Mouse (Mus musculus) cerebellum, adult 11 months (tissue): ENCODE data around the gene Odaph.
"Not testable (repeated sequence)": the region's sequence is repeated elsewhere in the genome, so short reads cannot be mapped to it uniquely, and the experiment has no call there.

ENCODE experiments used
- DNase-seq: peaks from one replicate; pipeline ENCODE4 v3.0.0; 2022

Odaph gene

GRCm38 (mm10) chr5:91987236-91987635, at the start of gene Odaph:
TSS of gene Odaph (plus strand) at chr5:91987475.
- no peak for DNase-seq

- not testable (repeated sequence) for DNase-seq
These were observed 41.7 kb upstream of the Odaph start for GRCm38 (mm10) chr5:91945609-91946008.

GRCm38 (mm10) chr5:91947008-91947407, 40.3 kb upstream of the Odaph start:
- DNase-seq, result no peak

DNA sequence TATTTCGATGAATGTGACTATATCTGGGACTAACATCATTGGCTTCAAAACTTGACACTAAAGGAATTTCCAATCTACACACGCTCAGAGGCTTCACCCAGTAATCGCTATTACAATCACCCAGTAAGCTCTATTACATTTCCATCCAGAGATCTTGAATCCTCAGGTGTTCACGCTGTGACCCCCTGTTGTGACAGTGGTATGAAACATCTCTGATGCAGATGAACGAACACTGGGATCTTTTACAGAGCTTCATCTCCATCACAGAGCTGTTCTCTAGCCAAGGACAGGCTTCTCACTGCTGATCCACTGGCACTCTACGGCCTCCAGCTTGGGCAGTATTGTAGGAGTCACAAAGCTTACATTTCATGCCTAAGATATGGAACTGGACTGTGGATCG, 37.8 kb upstream of the Odaph start:
- DNase-seq, result no peak

DNA sequence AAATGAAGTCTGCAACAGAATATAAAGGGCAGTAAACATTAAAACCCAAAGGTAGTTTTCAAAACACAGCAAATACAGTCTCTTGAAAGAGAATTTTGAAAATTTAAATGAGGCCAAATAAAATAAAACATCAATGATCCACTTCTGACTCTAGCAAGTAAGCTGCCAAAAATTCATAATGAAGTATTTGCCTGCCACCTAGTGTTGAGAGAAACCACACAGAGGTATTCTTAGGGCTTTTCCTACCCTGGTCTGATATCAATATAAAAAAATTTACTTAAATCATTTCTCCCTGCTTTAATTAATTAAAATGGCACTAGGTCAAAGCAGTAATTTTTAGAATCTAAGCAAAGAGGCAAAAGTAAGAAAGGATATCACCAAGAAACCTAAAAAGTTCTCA, 35.9 kb upstream of the Odaph start:
- DNase-seq, result no peak

- DNase-seq, result no peak
These were observed 30.1 kb upstream of the Odaph start for GRCm38 (mm10) chr5:91956991-91957760.

- DNase-seq, result no peak
These were observed 28.2 kb upstream of the Odaph start for GRCm38 (mm10) chr5:91959096-91959495.

DNA sequence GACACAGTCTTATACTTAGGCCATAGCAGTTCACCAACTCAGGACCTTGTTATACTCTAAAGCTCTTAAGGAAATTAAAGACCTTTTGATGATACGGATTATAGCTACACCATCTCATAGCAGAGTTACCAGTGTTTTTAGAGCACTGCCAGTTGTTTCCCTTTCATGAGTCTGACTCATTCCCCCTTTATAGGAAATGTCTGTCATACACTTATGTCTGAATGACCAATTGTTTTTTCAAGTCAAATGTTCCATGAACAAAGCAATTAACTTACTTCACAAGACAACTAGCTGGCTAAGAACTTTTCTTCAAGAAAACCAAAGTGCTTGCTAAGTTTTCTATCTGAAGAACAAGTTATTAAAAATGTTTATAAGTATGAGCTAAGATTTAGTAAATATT, 27.3 kb upstream of the Odaph start:
- DNase-seq, result no peak

GRCm38 (mm10) chr5:91960606-91961254, 26.5 kb upstream of the Odaph start:
- DNase-seq, result no peak

- DNase-seq, result no peak
These were observed 25.9 kb upstream of the Odaph start for GRCm38 (mm10) chr5:91961370-91961769.

DNA sequence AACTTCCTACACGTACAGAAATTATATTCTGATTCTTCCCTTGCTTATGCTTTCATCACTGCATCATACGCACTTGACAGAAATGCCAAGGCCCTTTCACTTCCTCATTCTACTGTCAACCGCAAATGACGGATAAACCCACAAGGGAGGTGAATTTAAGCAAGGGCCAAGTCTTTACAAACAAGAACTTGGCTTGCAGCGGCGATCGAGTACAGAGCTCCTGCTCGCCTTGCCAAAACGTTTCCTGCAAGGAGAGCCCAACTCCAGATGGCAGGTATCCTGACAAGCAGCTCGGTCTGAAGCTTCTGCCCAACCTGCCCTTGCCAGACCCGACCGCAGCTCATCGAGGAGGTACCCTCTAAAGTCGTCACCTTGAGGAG, 25.0 kb upstream of the Odaph start:
- DNase-seq, result no peak

- DNase-seq, result peak; percentile 90
These were observed 24.4 kb upstream of the Odaph start, which contains the start of gene Rchy1 for GRCm38 (mm10) chr5:91962639-91963440. TSS of gene Rchy1 (minus strand) at chr5:91963068.

- no peak for DNase-seq
These were observed 15.2 kb upstream of the Odaph start for GRCm38 (mm10) chr5:91972046-91972445.

DNA sequence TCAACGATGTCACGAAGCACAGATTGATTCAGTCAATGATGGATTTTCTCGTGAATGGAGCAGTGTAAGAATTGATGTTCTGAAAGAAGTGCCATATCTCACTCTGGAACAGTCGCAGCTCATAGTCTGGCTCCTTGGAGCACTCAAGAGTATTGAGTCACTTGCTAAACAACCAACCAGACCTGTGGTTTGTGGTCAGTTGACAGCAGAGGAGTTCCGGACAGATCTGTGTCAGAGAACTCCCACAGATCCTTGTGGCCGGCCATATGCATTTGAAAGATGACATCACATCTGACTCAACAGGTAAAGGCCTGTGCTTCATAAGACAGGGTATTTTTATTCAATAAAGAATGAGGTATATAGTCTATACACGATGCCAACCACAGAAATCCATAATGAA, 13.3 kb upstream of the Odaph start:
- no peak for DNase-seq

DNA sequence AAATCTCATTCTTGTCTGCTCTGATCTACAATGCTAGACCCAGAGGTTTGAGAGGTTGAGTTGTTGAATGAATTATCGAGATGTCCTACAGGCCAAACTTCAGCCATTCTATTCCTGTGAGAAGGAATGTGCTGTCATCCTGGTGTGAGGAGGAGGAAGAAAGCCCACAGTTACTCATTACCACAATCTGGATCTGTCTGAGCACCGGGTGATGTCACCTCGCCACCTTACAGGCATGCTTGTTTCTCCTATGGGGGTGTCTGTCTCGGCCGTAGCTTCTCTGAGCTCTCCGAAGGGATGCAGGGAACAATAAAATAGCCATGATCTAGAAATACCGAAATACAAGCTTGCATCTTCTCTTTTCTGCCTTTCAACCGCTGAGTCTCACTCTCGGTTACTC, 11.5 kb upstream of the Odaph start:
- no peak for DNase-seq

DNA sequence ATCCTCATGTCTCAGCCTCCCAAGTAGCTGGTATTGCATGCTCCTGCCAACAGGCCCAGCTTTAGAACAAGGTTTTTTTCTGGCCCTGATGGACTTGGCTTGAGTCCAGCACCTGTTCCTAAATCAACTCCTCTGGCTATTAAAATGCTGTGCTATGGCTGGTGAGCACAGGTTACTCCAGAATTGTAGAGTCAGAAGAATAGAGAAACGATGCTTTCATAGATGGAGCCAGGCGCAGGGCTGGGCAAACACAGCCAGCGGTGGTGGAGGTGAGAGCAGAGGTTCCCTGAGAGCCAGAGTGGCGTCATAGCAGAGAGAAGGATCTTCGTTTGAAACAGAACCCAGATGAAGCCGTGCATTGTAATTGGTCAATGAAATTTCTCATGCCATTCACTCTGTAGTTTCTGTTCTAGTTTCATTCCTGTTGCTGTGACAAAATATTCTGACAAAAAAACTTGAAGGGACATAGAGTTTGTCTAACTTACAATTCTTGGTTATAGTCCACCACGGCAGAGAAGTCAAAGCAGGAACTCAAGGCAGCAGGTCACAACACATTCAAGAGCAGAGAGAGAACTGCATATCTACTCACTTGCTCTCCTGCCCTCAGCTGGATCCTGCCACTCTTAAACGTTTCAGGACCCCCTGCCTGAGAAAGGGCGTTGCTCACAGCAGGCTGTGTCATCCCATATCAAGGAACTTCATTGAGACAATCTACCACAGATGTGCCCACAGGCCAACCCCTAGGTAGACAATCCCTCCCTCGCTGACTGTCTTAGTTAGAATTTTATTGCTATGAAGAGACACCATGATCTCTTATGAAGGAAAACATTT, 10.5 kb upstream of the Odaph start:
- no peak for DNase-seq

DNA sequence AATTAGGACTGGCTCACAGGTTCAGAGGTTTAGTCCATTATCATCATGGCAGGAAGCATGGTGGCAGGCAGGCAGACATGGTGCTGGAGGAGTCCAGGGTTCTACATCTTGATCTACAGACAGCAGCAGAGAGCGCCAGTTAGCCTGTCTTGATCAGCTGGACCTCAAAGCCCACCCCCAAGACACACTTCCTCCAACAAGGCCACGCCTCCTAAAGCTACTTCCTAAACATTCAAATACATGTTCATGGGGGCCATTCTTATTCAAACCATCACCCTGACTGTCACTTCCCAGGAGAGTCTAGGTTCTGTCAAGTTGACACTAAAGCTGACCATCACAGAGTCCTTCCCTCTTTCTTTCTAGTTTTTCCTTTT, 9.9 kb upstream of the Odaph start:
- no peak for DNase-seq

- DNase-seq, result no peak
These were observed 6.0 kb upstream of the Odaph start for GRCm38 (mm10) chr5:91981176-91981840.

- DNase-seq, result no peak
These were observed 3.8 kb upstream of the Odaph start for GRCm38 (mm10) chr5:91983490-91983889.

DNA sequence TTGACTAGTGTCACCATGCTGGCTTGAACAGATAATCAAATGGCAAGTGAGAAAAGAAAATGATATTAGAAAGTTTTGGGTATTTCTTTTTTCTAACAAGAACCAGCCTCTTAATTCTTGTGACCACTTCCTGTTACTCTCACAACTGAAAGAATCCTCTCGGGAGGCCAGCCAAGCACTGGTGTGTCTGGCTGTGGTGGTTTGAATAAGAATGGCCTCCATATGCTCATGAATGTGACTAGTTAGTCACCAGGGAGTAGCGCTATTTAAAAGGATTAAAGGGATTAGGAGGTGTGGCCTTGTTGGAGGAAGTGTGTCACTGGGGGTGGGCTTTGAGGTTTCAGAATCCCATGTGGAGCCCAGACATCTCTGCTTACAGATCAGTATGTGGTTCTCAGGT, 1.6 kb upstream of the Odaph start:
- DNase-seq, result no peak

DNA sequence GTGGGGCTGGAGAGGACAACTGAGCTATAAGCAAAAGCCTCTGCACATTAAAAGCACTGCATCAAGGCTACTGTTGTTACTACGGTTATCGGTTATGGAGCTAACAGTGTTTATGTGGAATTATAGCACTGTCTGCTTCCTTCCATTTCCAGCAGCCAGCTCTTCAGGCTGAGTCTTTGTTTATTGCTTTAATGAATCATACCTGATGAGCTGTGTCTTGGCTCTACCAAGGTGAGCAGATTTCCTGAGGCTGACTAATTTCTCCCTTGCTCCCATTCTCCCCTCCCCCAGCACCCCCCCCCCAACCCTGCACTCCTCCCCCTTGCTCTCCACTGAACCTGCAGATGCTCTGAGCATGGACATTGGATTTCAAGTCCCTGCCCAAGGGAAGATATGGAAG, 524 bp downstream of the Odaph start:
- DNase-seq, result no peak

GRCm38 (mm10) chr5:91989261-91989660, 2.0 kb downstream of the Odaph start:
- no peak for DNase-seq
